Mouse (Mus musculus): Measurements from ENCODE around the gene Gucy2c.

DNA sequence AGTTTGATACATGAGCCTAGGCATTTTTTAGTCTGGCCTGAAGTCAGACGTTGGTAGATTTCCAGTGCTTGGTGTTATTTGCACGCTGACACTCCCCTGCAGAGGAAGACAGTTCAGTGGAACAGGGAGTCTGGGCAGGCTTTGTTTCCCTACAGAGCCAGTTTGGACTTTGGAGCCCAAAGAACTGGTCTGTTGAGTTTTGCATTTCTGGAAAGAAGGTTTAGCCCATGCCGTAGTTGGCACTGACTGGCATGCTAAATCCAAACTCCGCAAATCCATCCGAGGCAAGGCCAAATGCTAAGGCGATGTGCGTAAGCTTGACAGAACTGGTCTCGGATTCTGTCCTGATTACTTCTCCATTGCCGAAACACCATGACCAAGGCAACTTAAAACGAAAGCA lies 29.6 kb upstream of the Gucy2c start:
- TF ChIP-seq GATA1 (IDR thresholded peaks at IDR 0.05; ENCODE audit: low read length) (no peak), TAL1 (IDR thresholded peaks at IDR 0.05; ENCODE audit: low read length) (no peak)
